Mouse (Mus musculus) E14TG2a.4 (cell line): Measurements from ENCODE around the gene Gabrd.

Source experiments
- H3K27me3 ChIP-seq: 2 replicates; pipeline ENCODE4 v1.6.1; 2014; ENCODE audit warnings: low read length, control low read depth; ENCODE audit not compliant: insufficient read depth
- H3K36me3 ChIP-seq: 2 replicates; pipeline ENCODE4 v1.6.1; 2014; ENCODE audit warnings: low read length, control low read depth; ENCODE audit not compliant: insufficient read depth
- H3K4me1 ChIP-seq: replicated peaks from 2 replicates; pipeline ENCODE4 v1.6.1; 2014; ENCODE audit warnings: low read depth, low read length, control low read depth
- H3K4me3 ChIP-seq: replicated peaks from 2 replicates; pipeline ENCODE4 v1.5.1; 2014; ENCODE audit warnings: mild to moderate bottlenecking, low read length
- H3K9me3 ChIP-seq: 2 replicates; pipeline ENCODE4 v1.6.1; 2014; ENCODE audit warnings: low read length, control low read depth
- CTCF ChIP-seq: conservative IDR thresholded peaks from 2 replicates; pipeline ENCODE4 v1.5.1; 2014; ENCODE audit warnings: low read length
- NANOG ChIP-seq: IDR thresholded peaks from 2 replicates; pipeline ENCODE4 v1.6.1; 2014; ENCODE audit warnings: borderline replicate concordance, low read length, mixed read lengths
- POU5F1 ChIP-seq: IDR thresholded peaks from 2 replicates; pipeline ENCODE4 v1.6.1; 2014; ENCODE audit warnings: low read length, borderline replicate concordance

The Gabrd gene

DNA sequence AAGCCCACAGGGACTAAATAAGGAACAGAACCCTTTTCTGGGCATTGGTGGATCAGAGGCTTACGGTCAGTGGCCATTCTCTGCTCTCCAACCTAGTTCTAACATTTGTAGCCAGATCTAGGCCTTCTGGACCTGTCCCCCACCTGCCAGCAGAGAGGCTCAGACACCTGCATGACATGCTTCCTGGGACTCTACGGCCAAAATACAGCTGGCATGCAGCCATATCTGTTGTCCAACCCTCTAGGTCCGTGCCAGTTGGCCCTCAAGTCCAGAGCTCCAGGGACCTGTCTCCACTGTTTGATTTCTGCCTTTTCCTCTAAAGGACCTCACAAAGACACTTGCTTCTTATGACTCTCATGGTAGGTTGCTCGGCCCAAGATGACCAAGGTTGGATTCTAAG is 1.2 kb downstream of the Gabrd start:
- Histone ChIP-seq H3K36me3 (no peaks in the 10 kb centered on the region), H3K4me1 (peaks cover 4% of the 10 kb centered on the region; the same call in 1 of the 2 replicates), H3K9me3 (no peaks in the 10 kb centered on the region), H3K27me3 (peaks cover 67% of the 10 kb centered on the region), H3K4me3 (no peak overlapping the region)
- TF ChIP-seq NANOG: no peak
- no peak for TF ChIP-seq POU5F1
- TF ChIP-seq CTCF: no peak

DNA sequence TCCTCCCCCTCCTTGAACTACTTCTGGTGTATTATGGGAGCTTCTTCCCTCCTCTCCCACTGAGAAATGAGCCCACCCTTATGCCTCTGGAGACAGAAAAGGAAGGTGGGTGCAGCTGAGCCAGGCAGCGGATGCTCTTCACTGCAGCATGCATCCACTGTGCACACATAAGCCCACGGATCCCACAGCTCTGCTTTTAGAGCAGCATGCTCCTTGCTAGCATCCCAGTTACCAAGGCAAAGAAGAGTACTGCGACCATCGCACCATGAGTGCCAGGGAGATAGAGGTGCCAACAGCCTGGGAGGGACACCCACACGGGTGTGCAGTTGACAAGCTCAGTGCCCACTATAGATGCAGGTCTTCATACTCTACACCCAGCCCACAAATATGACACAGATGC is 2.4 kb downstream of the Gabrd start:
- H3K4me1 ChIP-seq: peaks cover 4% of the 10 kb centered on the region; the same call in 1 of the 2 replicates
- TF ChIP-seq CTCF (no peak), NANOG (no peak), POU5F1 (no peak)
- no peaks in the 10 kb centered on the region for H3K9me3 ChIP-seq
- H3K4me3 ChIP-seq: no peak overlapping the region
- no peaks in the 10 kb centered on the region for H3K36me3 ChIP-seq
- peaks cover 61% of the 10 kb centered on the region for H3K27me3 ChIP-seq

DNA sequence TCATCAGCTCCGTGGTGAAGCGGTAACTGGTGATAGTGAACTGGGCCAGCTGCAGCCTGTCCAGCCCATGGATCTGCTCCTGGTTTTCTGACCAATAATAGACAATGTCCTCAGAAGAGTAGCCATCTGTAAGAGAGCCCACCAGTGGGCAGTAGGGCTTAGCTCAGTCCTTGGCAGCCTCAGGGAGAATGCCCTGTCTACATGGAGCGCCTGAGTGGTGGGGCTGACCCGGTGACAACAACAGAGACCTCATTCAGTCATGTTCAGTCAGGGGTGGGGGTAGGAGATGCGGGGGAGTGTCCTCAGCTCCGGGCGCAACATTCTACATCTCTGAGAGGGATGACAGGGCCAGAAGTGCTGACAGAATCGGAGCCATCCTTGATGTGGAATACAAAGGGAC is 10.7 kb downstream of the Gabrd start:
- Histone ChIP-seq H3K36me3 (no peaks in the 10 kb centered on the region), H3K4me1 (no peaks in the 10 kb centered on the region), H3K9me3 (no peaks in the 10 kb centered on the region), H3K4me3 (no peak overlapping the region), H3K27me3 (peaks cover 36% of the 10 kb centered on the region)
- TF ChIP-seq CTCF (no peak), NANOG (no peak), POU5F1 (no peak)

DNA sequence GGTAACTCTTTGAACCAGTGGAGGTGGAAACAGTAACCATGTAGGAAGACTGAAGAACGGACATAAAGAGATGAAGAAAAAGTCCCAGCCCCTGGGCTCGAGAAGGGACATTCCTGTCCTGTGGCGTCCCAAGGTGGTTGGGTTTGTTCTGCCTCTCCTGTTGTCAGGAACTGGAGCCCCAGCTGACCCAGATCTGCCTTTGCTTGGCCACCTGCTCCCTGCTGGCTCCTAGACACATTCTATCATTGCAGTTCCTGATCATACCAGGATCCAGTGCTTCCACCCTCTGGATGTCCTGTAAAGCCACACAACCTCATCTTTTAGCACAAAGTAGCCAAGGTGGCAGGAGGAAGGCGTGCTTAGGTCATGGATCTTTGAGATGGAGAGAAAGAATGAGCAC is 14.6 kb downstream of the Gabrd start:
- Histone ChIP-seq H3K4me3 (no peak overlapping the region), H3K9me3 (no peaks in the 10 kb centered on the region), H3K4me1 (peaks cover under 1% of the 10 kb centered on the region), H3K36me3 (no peaks in the 10 kb centered on the region), H3K27me3 (peaks cover 46% of the 10 kb centered on the region)
- TF ChIP-seq NANOG: no peak
- no peak for TF ChIP-seq POU5F1
- no peak for TF ChIP-seq CTCF

DNA sequence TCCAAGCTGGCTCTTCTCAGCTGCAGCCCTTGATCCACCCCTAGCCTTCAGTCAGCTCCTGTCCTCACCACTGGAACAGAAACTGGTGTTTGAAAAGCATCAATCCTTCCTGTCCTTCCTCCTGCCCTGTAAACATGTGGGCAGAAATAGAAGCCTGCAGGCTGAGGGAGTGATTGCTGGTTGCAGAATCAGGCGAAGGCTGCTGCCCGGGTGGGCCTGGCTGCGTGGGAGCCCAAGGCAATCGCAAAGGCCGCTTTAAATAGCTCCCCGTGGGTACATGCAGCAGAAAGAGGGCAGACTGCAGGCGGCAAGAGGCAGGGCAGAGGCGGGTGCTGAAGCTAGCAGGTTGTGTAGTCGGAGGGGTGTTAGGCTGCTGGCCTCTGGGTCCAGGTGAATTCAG is 15.2 kb downstream of the Gabrd start:
- TF ChIP-seq NANOG (no peak), POU5F1 (no peak), CTCF (no peak)
- H3K36me3 ChIP-seq: no peaks in the 10 kb centered on the region
- H3K4me1 ChIP-seq: peaks cover 6% of the 10 kb centered on the region
- peaks cover 46% of the 10 kb centered on the region for H3K27me3 ChIP-seq
- no peak overlapping the region for H3K4me3 ChIP-seq
- no peaks in the 10 kb centered on the region for H3K9me3 ChIP-seq

DNA sequence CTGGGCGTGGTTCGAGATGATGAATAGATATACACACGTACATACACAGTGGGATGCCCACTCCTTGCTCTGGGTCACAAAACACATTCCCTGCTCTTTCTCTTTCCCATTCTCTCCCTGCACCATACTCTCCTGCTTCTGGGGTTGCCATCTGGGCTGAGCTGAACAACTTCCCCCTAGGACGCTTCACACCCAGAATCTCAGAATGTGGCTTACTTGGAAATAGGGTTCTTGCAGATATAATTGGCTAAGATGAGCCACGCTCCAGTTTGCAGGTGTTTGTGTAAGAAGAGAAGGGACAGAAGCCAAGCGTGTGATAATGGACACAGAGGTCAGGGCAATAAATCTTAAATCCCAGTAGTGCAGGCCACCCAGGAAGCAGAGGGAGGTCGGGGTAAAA is 15.9 kb downstream of the Gabrd start:
- Histone ChIP-seq H3K36me3 (no peaks in the 10 kb centered on the region), H3K9me3 (no peaks in the 10 kb centered on the region), H3K4me3 (no peak overlapping the region), H3K4me1 (peaks cover 12% of the 10 kb centered on the region), H3K27me3 (peaks cover 41% of the 10 kb centered on the region)
- TF ChIP-seq POU5F1 (no peak), NANOG (no peak), CTCF (no peak)

DNA sequence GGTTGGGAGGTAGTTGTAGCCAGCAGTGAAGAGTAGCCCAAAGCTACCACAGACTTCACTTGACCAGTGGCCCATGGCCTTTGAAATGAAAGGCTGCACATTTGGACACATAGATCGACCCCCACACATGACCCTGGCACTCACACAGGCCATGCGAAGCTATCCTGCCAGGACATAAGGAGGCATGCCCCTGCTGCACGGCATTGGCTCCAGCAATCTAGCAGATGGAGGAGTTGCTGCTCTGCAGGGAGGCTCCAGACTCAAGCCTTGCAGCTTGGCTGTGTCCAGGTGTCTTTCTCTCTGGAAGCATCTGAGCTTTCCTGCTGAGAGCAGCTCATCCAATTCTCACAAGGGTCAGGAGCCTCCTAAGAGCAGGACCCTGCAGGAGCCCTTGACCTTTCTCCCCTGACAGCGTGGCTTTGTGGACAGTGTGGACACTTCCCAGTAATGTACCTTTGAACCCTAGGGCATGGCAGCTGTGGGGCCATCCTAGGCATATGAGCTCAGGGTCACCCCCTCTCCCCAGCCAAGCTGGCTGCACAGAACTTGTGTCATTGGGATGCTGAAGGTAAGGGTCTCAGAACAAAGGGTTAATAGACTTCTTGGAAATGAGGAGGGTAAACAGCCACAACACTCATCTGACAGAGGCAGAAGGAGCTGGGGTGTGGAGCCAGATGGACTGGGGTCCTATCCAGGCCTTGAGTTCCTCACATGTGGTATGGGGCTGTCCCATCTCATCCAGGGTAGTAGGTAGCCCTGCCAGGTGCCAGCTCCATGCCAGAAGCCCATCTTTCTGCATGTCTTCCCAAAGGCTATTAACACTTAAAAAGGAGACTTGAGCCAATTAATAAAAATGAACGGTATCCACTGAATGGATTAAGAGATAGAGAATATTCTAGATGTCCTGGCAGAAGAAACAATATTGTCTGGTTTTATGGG is 25.8 kb downstream of the Gabrd start:
- H3K27me3 ChIP-seq: no peaks in the 10 kb centered on the region
- H3K36me3 ChIP-seq: no peaks in the 10 kb centered on the region
- H3K9me3 ChIP-seq: no peaks in the 10 kb centered on the region
- H3K4me3 ChIP-seq: no peak overlapping the region
- TF ChIP-seq POU5F1 (no peak), CTCF (no peak), NANOG (no peak)
- H3K4me1 ChIP-seq: peaks cover 25% of the 10 kb centered on the region

DNA sequence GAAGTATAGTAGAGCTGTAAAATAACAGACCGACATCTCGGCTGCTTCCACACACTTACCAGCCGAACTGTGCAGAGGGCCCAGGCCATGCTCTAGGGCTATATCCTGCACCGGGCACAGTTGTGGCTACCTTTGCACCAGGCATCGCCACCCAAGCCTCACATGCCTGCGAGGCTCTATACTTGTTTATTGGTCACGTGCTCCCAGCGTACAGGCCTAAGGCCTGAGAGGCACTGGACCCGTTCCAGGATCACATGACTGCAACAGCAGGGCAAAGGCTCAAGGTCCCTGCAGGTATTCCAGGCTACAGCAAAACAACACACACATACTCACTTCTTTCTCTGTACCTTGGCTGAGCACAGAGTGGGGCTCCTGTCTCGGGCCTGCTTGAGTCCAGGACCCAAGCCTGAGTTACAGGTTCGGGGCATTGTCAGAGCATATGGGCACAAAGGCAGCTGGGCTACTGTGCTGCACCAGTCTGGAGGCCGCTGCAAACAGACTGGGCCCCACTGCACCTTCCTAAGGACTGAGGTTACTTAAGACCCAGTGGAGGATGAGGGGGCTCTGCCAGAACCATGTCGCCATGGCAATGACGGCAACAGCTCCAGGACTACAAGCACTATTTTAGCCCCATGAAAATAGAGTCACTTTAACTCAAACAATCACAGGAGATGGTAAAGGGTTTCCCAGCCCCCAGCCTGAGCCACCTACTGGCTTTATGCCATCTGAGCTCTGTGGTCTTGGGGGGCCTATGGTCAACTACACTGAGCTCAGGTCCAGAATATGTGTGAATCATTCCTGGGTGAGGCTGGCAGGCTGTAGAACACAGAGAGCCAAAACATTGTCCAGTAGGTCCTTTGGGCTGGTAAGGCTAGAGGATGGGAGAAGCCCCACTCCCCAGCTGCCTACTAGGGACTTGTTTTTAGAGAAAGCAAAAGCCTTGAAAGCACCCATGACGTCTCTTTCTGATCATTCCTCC is 26.9 kb downstream of the Gabrd start:
- Histone ChIP-seq H3K4me3 (no peak overlapping the region), H3K36me3 (no peaks in the 10 kb centered on the region), H3K4me1 (peaks cover 25% of the 10 kb centered on the region), H3K9me3 (no peaks in the 10 kb centered on the region), H3K27me3 (no peaks in the 10 kb centered on the region)
- no peak for TF ChIP-seq POU5F1
- TF ChIP-seq CTCF: no peak
- TF ChIP-seq NANOG: no peak
